Mouse (Mus musculus) stomach, postnatal 0 days (tissue): ENCODE data around the gene Gm20820.
"Not testable (repeated sequence)": the region's sequence is repeated elsewhere in the genome, so short reads cannot be mapped to it uniquely, and the experiment has no call there.

Experiments used
- CTCF ChIP-seq: IDR thresholded peaks from 2 replicates; pipeline ENCODE4 v1.5.1; 2016; ENCODE audit warnings: antibody characterized with exemption, low read depth, mild to moderate bottlenecking, moderate library complexity
- EP300 ChIP-seq: optimal IDR thresholded peaks from 2 replicates; pipeline ENCODE3; 2016; ENCODE audit warnings: antibody characterized with exemption

- not testable (repeated sequence) for TF ChIP-seq CTCF, EP300
Measured at GRCm38 (mm10) chrY:86061472-86061871, at the start of gene Gm20820.
